Mouse (Mus musculus): ENCODE data around the gene Defa21. TPM values are rescaled to one million over a fixed set of nuclear protein-coding genes. Genes with fewer than 3 reads are reported as not detected.
"Not testable (repeated sequence)": the region's sequence is repeated elsewhere in the genome, so short reads cannot be mapped to it uniquely, and the experiment has no call there.

Gene Defa21
- not detected for total RNA-seq (2021)
- long read RNA-seq, experiment 1 = 0 reads
- long read RNA-seq, experiment 2 = 0 reads

- DNase-seq; intact Hi-C loops (cut with DNase I): not testable (repeated sequence)
Measured at GRCm38 (mm10) chr8:21025245-21025644, at the start of gene Defa21. TSS of gene Defa21 (plus strand) at chr8:21025545.

GRCm38 (mm10) chr8:20979846-20980245 lies 45.5 kb upstream of the Defa21 start:
- intact Hi-C loops (cut with DNase I) = no loop called here
- no peak for DNase-seq

GRCm38 (mm10) chr8:20994042-20994441 lies 31.3 kb upstream of the Defa21 start:
- intact Hi-C loops (cut with DNase I); DNase-seq: not testable (repeated sequence)

- DNase-seq = no peak
- intact Hi-C loops (cut with DNase I) = no loop called here
Measured at GRCm38 (mm10) chr8:20996776-20997175, 28.6 kb upstream of the Defa21 start.

- intact Hi-C loops (cut with DNase I) = no loop called here
- DNase-seq = no peak
Measured at GRCm38 (mm10) chr8:20997291-20997690, 28.1 kb upstream of the Defa21 start.

GRCm38 (mm10) chr8:21001171-21001570 lies 24.2 kb upstream of the Defa21 start:
- intact Hi-C loops (cut with DNase I) = no loop called here
- DNase-seq = no peak

- DNase-seq = no peak
- intact Hi-C loops (cut with DNase I) = no loop called here
Measured at GRCm38 (mm10) chr8:21006801-21007200, 18.5 kb upstream of the Defa21 start.

- DNase-seq; intact Hi-C loops (cut with DNase I): not testable (repeated sequence)
Measured at GRCm38 (mm10) chr8:21008578-21008977, 16.8 kb upstream of the Defa21 start.

GRCm38 (mm10) chr8:21010548-21010947 lies 14.8 kb upstream of the Defa21 start:
- not testable (repeated sequence) for DNase-seq
- intact Hi-C loops (cut with DNase I) = loop anchor here (5.0 kb wide), 1 partner anchor 68 kb away; the partner anchor contains the start of gene AY761185

- intact Hi-C loops (cut with DNase I); DNase-seq: not testable (repeated sequence)
Measured at GRCm38 (mm10) chr8:21054747-21055146, 29.4 kb downstream of the Defa21 start, which contains the start of gene Defa23. TSS of gene Defa23 (plus strand) at chr8:21055047.

GRCm38 (mm10) chr8:21064738-21065137 lies 39.4 kb downstream of the Defa21 start, which contains the start of gene Defa35:
TSS of gene Defa35 (plus strand) at chr8:21065038.
- DNase-seq; intact Hi-C loops (cut with DNase I): not testable (repeated sequence)

Other genes starting within 250 kb of the Defa21 start
- not detected for gene Defb33, start 132.9 kb upstream of the Defa21 start, total RNA-seq (2021)
- gene Gm15056, start 122.9 kb upstream of the Defa21 start, total RNA-seq (2021) = not detected
- not detected for gene Gm6040, start 103.5 kb upstream of the Defa21 start, total RNA-seq (2021)
- not detected for gene AY761185, start 80.8 kb upstream of the Defa21 start, total RNA-seq (2021)
- gene Defa23, start 29.5 kb downstream of the Defa21 start, total RNA-seq (2021) = not detected
- gene Defa35, start 39.5 kb downstream of the Defa21 start, total RNA-seq (2021) = not detected
- not detected for gene Defa25, start 58.9 kb downstream of the Defa21 start, total RNA-seq (2021)
- gene Gm14851, start 70.5 kb downstream of the Defa21 start, total RNA-seq (2021) = not detected
- not detected for gene Defa30, start 109.1 kb downstream of the Defa21 start, total RNA-seq (2021)
- not detected for gene Defa22, start 136.7 kb downstream of the Defa21 start, total RNA-seq (2021)
- gene Defa31, start 166.1 kb downstream of the Defa21 start, total RNA-seq (2021) = not detected
- gene Gm15293, start 176.0 kb downstream of the Defa21 start, total RNA-seq (2021) = not detected
- not detected for gene Gm15292, start 224.2 kb downstream of the Defa21 start, total RNA-seq (2021)